Mouse (Mus musculus): ENCODE results near the gene Madcam1.

DNA sequence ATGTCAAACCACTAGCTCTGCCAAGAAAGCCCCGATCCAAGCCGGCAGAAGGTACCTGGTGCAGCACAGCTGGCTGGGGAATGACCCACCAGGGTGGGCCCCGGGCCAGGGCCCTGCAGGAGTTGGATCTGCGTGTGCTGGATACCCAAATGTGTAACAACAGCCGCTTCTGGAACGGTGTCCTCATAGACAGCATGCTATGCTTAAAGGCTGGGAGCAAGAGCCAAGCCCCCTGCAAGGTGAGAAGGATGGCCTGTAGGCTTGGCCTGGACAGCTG, 30.0 kb downstream of the Madcam1 start:
- no peak for TF ChIP-seq POLR2A (IDR thresholded peaks at IDR 0.05; ENCODE audit: insufficient read length, low read depth)
- no peak for TF ChIP-seq USF1 (IDR thresholded peaks at IDR 0.05; ENCODE audit: low read depth)

All from myocyte (in vitro differentiated cells).